Mouse (Mus musculus) ES-Bruce4 (cell line): Measurements from ENCODE around the gene Mrps35. TPM values are rescaled to one million over a fixed set of nuclear protein-coding genes. Genes with fewer than 3 reads are reported as not detected.

Experiments used
- H3K27ac ChIP-seq: 2 replicates; pipeline ENCODE4 v1.5.1; 2012; ENCODE audit warnings: low read length, inconsistent platforms; ENCODE audit not compliant: insufficient read depth
- H3K27me3 ChIP-seq: 2 replicates; pipeline ENCODE4 v1.6.1; 2012; ENCODE audit warnings: mild to moderate bottlenecking, low read length, inconsistent platforms; ENCODE audit not compliant: control insufficient read depth, poor library complexity, insufficient read depth, severe bottlenecking
- H3K36me3 ChIP-seq: 2 replicates; pipeline ENCODE4 v1.6.1; 2012; ENCODE audit warnings: inconsistent platforms, mild to moderate bottlenecking, low read length, moderate library complexity; ENCODE audit not compliant: control insufficient read depth, poor library complexity, insufficient read depth, severe bottlenecking
- H3K4me1 ChIP-seq: one replicate; pipeline ENCODE4 v1.8.1; 2011; ENCODE audit warnings: low read length; ENCODE audit not compliant: control insufficient read depth, insufficient read depth
- H3K4me3 ChIP-seq: 2 replicates; pipeline ENCODE4 v1.5.1; 2011; ENCODE audit warnings: low read depth, mild to moderate bottlenecking, low read length
- H3K9ac ChIP-seq: 2 replicates; pipeline ENCODE4 v1.6.1; 2012; ENCODE audit warnings: low read depth, mild to moderate bottlenecking, inconsistent platforms; ENCODE audit not compliant: poor library complexity, severe bottlenecking
- H3K9me3 ChIP-seq: replicated peaks from 2 replicates; pipeline ENCODE4 v1.6.1; 2012; ENCODE audit warnings: mild to moderate bottlenecking, low read length, inconsistent platforms; ENCODE audit not compliant: control insufficient read depth, poor library complexity, insufficient read depth, severe bottlenecking
- CTCF ChIP-seq: IDR thresholded peaks from one replicate; pipeline ENCODE4 v1.8.1; 2011; ENCODE audit warnings: low read depth, low read length
- EP300 ChIP-seq: IDR thresholded peaks from 2 replicates; pipeline ENCODE4 v1.6.1; 2011; ENCODE audit warnings: low read depth, low read length; ENCODE audit not compliant: insufficient read depth
- POLR2A ChIP-seq: IDR thresholded peaks from one replicate; pipeline ENCODE4 v1.8.1; 2011; ENCODE audit warnings: low read length; ENCODE audit not compliant: insufficient read depth
- polyA plus RNA-seq: library from polyadenylated mRNA; stranded (reverse); fragments of >200 nt; gene quantifications from 2 replicates; pipeline ENCODE4 v1.2.4, GENCODE M21; 2011; ENCODE audit warnings: low read depth; ENCODE audit not compliant: missing spikeins, insufficient read depth, insufficient read length

The Mrps35 gene
- polyA plus RNA-seq, 1 experiment, result 87.6 TPM

DNA sequence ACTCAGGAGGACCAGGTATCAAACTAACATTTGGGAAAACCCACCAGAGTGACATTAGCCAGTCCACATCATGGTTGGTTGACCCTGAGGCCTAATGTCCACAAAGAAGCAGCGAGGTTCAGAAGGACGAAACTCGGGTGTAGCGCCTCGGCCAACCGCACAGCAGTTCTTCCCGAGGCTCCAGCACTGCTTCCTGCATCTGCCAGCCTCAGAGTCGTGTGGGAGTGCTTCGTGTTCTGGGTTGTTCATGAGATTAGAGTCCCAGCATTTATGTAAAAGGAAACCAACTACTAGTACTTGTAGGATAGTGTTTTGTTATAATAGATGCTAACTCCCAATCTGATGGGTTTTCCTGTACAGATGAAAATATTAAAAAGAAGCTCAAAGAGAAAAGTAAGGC lies 43.3 kb upstream of the Mrps35 start:
- no peak overlapping the region for H3K9ac ChIP-seq
- H3K4me1 ChIP-seq, result no peaks in the 10 kb centered on the region
- H3K36me3 ChIP-seq, result no peaks in the 10 kb centered on the region
- TF ChIP-seq EP300 (no peak), POLR2A (no peak), CTCF (no peak)
- H3K4me3 ChIP-seq, result no peak overlapping the region
- H3K9me3 ChIP-seq, result no peaks in the 10 kb centered on the region
- H3K27me3 ChIP-seq, result no peaks in the 10 kb centered on the region
- no peak overlapping the region for H3K27ac ChIP-seq

DNA sequence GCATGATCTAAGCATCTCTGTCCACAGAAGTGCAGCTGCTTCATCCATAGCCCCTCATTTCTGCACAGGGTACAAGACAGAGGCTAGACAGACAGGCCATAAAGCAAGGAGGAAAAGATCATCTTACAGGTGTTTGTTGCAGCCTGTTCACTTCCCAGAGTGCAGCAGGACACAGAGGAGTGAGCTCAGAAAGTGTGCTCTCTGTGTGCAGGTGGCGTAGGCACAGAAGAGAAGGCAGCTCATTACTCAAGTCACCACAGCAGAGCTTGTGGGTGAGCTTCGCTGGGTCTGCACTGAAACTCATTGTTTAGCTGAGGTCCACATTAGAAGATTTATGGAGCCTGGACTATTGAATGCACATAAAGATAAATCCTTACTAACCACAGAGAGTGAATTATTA lies 42.8 kb upstream of the Mrps35 start:
- Histone ChIP-seq H3K4me3 (no peak overlapping the region), H3K9me3 (no peaks in the 10 kb centered on the region), H3K4me1 (no peaks in the 10 kb centered on the region), H3K27me3 (no peaks in the 10 kb centered on the region), H3K27ac (no peak overlapping the region), H3K9ac (no peak overlapping the region), H3K36me3 (no peaks in the 10 kb centered on the region)
- no peak for TF ChIP-seq EP300
- TF ChIP-seq POLR2A, result no peak
- TF ChIP-seq CTCF, result no peak

DNA sequence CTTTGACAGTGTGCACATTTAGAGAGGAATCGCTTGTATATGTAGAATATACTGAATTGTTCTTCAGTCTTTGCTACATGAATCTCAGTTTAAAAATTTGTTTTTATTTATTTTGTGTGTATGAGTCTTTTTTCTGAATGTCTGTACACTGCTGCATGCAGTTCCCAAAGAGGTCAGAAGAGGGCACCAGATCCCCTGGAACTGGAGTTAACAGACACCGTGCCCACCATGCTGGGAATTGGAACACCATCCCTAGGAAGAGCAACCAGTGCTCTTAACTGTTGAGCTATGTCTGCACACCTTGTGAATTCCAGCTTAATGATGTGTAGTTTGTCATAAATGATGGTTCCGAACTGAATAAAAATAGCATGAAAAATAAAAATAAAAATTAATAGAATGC lies 34.4 kb upstream of the Mrps35 start:
- peaks cover 2% of the 10 kb centered on the region; the same call in 1 of the 2 replicates for H3K36me3 ChIP-seq
- no peaks in the 10 kb centered on the region for H3K4me1 ChIP-seq
- no peaks in the 10 kb centered on the region for H3K9me3 ChIP-seq
- H3K27ac ChIP-seq, result no peak overlapping the region
- TF ChIP-seq EP300 (no peak), POLR2A (no peak), CTCF (peak; percentile 81)
- H3K4me3 ChIP-seq, result no peak overlapping the region
- H3K9ac ChIP-seq, result no peak overlapping the region
- H3K27me3 ChIP-seq, result no peaks in the 10 kb centered on the region

DNA sequence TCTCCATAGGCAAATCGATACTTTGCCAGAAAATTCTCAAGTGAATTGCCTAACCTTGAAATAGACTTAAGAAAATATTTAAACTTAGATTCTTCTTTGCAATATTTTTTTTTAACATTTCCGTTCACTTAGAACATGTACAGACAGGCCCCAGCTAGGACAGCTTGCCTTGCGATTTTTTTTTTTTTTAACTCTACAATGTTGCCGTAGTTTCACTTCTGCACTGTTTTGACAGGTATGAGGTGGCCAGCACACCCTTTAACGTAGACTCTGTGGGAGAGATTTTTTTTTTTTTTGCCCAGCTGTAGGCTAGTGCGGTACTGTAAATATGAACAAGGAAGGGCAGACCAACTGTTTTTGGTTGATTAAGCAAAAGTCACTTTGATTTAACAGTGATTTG lies 32.2 kb upstream of the Mrps35 start:
- Histone ChIP-seq H3K36me3 (peaks cover 2% of the 10 kb centered on the region; the same call in 1 of the 2 replicates), H3K27me3 (no peaks in the 10 kb centered on the region), H3K9me3 (no peaks in the 10 kb centered on the region), H3K4me1 (no peaks in the 10 kb centered on the region), H3K9ac (no peak overlapping the region), H3K4me3 (no peak overlapping the region), H3K27ac (no peak overlapping the region)
- TF ChIP-seq CTCF (no peak), POLR2A (no peak), EP300 (no peak)

DNA sequence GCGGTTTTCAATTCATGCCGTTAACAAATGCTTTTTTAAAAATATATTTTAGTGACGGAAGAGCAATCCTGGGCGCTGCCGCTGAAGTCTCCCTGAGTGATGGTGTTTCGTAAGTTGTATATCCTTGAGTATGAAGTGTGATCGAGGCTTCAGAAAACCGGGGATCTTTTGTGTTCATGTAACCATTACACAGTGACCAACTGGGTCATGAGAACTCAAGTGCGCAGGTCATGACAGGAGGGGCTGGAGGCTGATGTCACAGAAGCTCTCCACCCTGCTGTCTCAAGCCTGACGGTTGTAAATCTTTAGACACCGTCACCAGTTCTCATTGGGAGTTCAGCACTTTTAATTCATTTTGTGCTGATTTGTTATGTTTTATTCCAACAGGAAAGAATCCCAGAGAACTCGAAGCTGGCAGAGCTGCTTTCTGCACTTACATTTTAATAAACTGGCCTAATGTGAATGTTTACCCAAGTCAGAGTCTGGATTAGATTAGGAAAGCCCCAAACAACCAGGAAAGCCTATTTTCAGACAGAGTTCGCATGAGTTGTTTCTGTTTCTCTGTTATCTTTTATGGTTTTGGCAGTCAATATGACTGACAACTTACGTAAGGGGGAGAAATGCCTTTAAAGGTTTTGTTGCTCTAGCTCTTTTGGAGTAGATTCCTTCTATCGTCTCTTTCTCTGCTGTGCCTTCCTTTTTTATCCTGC lies 31.6 kb upstream of the Mrps35 start:
- Histone ChIP-seq H3K4me3 (no peak overlapping the region), H3K36me3 (peaks cover 2% of the 10 kb centered on the region; the same call in 1 of the 2 replicates), H3K27me3 (no peaks in the 10 kb centered on the region), H3K27ac (no peak overlapping the region), H3K4me1 (no peaks in the 10 kb centered on the region), H3K9ac (no peak overlapping the region), H3K9me3 (no peaks in the 10 kb centered on the region)
- TF ChIP-seq EP300 (no peak), CTCF (no peak), POLR2A (no peak)

DNA sequence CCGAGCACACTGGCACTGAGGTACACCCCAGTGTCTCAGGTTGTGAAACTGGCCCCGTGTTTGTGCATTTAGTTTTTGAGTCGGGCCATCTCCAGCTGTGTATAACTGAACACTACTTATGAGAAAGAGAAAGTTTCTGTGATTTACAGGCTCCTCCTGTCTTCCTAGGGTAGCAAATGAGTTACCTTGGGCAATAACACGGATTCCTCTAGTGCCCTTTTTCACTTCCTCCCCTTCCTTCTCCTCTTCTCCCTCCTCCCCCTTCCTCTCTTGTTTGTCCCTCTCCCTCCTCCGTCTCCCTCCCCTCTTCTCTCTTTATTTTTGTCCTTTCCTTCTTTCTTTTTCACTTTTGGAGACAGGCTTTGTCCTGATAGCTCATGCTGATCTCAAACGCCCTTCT lies 31.0 kb upstream of the Mrps35 start:
- peaks cover 2% of the 10 kb centered on the region; the same call in 1 of the 2 replicates for H3K36me3 ChIP-seq
- no peak overlapping the region for H3K9ac ChIP-seq
- H3K27ac ChIP-seq, result no peak overlapping the region
- H3K4me3 ChIP-seq, result no peak overlapping the region
- TF ChIP-seq EP300 (no peak), POLR2A (no peak), CTCF (no peak)
- no peaks in the 10 kb centered on the region for H3K27me3 ChIP-seq
- no peaks in the 10 kb centered on the region for H3K4me1 ChIP-seq
- no peaks in the 10 kb centered on the region for H3K9me3 ChIP-seq
